Mouse (Mus musculus) olfactory bulb, adult 2 months (tissue): ENCODE results near the gene Hcn4.

ENCODE experiments used
- CTCF ChIP-seq: fragments of 200-500 bp; IDR thresholded peaks from 2 replicates; pipeline ENCODE4 v1.5.1; 2012; ENCODE audit warnings: low read depth, mild to moderate bottlenecking, low read length, moderate library complexity; ENCODE audit not compliant: insufficient read depth
- POLR2A ChIP-seq: fragments of 200-500 bp; IDR thresholded peaks from 2 replicates; pipeline ENCODE4 v1.6.1; 2012; ENCODE audit warnings: mild to moderate bottlenecking, low read depth, low read length, moderate library complexity; ENCODE audit not compliant: insufficient read depth

DNA sequence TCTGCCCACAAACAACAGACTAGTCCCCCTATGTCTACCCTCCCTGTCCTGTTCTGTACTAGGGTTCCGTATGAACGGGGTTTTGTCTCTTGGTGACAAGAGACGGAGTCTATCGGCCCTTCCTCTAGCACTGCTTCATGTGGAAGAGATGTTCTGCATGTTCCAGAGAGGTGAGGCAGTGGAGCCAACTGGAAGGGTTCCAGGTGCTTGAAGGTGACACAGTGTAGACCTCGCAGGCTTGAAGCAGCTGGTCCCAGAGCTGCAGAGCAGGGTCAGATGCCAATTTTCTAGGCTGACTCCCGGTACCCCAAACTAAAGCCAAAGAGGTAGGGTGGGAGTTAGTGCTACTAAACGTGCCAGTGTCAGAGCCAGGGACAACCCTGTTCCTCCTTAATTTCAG lies 25.1 kb upstream of the Hcn4 start:
- TF ChIP-seq POLR2A (no peak), CTCF (no peak)
